Mouse (Mus musculus): Measurements from ENCODE around the gene Nabp2.
A peak's percentile ranks its signal among the peaks of the same experiment; 100 is the strongest.

DNA sequence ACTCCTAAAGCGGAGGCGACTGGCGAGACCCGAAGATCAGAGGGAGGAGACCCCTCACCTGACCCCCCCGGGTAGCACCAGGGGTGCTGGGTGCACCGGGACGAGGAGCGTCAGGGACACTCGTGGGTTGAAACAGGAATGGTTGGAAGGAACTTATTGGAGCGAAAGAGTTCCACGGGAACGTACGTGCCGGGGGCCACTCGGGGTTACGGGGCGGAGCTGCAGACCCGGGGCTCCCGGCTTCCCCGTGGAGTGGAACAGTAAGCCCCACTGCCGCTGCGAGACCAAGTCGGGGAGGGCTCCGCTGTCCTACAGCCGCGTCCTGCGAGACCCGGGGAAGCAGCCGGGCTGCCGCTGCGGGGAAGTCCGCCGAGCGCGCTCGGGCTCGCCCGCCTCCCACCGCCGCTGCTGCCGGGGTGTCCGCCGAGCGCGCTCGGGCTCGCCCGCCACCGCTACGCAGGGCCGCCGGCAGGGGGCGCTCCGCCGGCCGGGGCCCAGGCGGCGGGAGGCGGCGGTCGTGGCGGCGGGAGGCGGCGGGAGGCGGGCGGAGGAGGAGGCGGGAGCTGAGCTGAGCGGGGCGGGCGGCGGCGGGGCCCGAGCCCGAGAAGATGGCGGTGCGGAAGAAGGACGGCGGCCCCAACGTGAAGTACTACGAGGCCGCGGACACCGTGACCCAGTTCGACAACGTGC is 47.6 kb upstream of the Nabp2 start, which contains the start of gene Smarcc2:
- TF ChIP-seq CTCF (conservative IDR thresholded peaks at IDR 0.05 in 1 of 2, IDR thresholded peaks at IDR 0.05 in 1 of 2; ENCODE audit: low read depth in 2 of 2, low read length in 2 of 2): peak in 1 of 2 experiments; percentile 59; a peak in 2 of 4 replicates
- no peak for TF ChIP-seq ZKSCAN1 (IDR thresholded peaks at IDR 0.05; ENCODE audit: borderline replicate concordance, low read depth, low read length)
- peak; percentile 65 for TF ChIP-seq POLR2A (IDR thresholded peaks at IDR 0.05; ENCODE audit: low read depth, low read length)
- no peak for TF ChIP-seq E2F4 (IDR thresholded peaks at IDR 0.05; ENCODE audit: insufficient replicate concordance, low read depth, low read length)
- no peak for TF ChIP-seq NRF1 (IDR thresholded peaks at IDR 0.05; ENCODE audit: low read depth, low read length)
- no peak; the same call in 1 of the 2 replicates for TF ChIP-seq TCF12 (IDR thresholded peaks at IDR 0.05; ENCODE audit: low read depth, low read length)
- TF ChIP-seq UBTF (IDR thresholded peaks at IDR 0.05; ENCODE audit: low read depth, low read length): peak; percentile 82
- no peak for TF ChIP-seq BHLHE40 (IDR thresholded peaks at IDR 0.05; ENCODE audit: low read depth, low read length)
- TF ChIP-seq JUND (conservative IDR thresholded peaks at IDR 0.05; ENCODE audit: low read depth, low read length): no peak
- no peak for TF ChIP-seq HCFC1 (IDR thresholded peaks at IDR 0.05; ENCODE audit: low read depth, low read length)
- no peak for TF ChIP-seq MYC (IDR thresholded peaks at IDR 0.05; ENCODE audit: low read depth, low read length)
- peak; percentile 58 for TF ChIP-seq NELFE (IDR thresholded peaks at IDR 0.05; ENCODE audit: low read depth, low read length)
- no peak for TF ChIP-seq CHD2 (IDR thresholded peaks at IDR 0.05; ENCODE audit: low read length)
- TF ChIP-seq MAX (IDR thresholded peaks at IDR 0.05; ENCODE audit: low read length): no peak
